Mouse (Mus musculus) embryo, embryonic 11 days (tissue): Measurements from ENCODE around the gene Gm38431.
A peak's percentile ranks its signal among the peaks of the same experiment; 100 is the strongest.

ENCODE experiments used
- DNase-seq: peaks from one replicate; pipeline ENCODE4 v3.0.0-alpha.2; 2015

Gm38431 gene

DNA sequence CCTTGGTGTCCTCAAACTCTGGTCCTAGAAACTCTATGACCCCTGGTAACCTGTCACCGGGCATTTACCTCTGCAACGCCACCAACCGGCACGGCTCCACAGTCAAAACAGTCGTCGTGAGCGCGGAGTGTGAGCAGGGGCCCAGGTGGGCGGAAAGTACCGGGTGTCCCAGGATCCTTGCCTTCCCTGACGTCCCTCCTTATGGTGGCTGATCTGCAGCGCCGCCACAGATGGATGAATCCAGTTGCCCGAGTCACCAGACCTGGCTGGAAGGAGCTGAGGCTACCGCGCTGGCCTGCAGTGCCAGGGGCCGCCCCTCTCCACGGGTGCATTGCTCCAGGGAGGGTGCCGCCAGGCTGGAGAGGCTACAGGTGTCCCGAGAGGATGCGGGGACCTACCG lies 55.1 kb downstream of the Gm38431 start:
- DNase-seq: no peak

DNA sequence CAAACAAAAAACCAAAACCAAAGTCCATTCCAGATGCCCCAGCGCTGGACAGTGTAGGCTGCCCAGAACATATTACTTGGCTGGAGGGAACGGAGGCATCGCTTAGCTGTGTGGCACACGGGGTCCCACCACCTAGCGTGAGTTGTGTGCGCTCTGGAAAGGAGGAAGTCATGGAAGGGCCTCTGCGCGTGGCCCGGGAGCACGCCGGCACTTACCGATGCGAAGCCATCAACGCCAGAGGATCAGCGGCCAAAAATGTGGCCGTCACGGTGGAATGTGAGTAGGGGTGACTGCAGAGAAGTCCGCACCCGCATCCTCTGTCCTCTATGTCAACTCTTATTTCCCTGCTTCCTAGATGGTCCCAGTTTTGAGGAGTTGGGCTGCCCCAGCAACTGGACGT lies 55.6 kb downstream of the Gm38431 start:
- no peak for DNase-seq

DNA sequence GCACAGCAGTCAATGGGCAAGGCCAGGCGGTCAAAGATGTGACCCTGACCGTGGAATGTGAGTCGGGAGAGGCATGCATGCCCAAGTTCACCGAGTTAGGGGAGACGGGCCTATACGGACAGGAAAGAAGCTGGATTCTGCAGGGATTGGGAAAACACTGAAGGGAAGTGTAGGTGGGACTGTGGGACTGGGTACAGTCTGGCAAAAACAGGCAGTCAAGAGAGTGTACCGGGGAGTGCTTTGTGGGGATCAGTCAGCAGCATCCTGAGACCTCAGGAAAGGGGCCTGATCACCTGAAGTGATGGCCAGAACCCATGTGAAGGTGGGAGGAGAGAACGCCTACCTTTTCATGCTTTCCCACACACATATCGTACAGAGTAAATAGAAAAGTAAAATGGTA lies 56.2 kb downstream of the Gm38431 start:
- DNase-seq: no peak

DNA sequence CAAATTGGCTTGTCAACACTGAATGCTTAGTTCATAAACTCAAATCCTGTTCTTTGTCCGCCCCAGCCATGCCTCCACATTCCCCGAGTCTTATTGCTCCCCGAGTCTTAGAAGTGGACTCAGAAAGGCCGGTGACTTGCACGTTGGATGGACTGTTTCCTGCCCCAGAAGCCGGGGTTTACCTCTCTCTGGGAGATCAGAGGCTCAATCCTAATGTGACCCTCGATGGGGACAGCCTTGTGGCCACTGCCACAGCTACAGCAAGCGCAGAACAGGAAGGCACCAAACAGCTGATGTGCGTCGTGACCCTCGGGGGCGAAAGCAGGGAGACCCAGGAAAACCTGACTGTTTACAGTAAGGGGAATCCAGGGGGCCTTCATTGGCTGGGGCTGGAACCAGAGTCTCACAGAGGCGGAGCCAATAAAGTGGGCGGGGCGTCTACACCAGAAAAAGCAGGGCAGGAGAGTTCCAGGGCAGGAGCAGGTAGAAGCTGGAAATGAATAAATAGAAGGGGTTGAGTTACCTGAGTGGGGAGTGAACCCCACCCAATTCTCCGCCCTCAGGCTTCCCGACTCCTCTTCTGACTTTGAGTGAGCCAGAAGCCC lies 57.2 kb downstream of the Gm38431 start:
- DNase-seq: peak; percentile 53

DNA sequence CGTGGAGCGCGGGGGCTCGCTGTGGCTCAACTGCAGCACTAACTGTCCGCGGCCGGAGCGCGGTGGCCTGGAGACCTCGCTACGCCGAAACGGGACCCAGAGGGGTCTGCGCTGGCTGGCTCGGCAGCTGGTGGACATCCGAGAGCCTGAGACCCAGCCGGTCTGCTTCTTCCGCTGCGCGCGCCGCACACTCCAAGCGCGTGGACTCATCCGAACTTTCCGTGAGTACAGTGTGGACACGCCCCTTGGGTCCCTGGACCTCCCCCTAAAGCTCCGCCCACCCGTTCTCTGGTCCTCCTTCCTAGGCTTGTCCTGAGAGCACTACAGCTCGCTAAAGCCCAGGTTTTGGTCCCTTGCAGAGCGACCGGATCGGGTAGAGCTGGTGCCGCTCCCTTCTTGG lies 58.7 kb downstream of the Gm38431 start:
- peak; percentile 91 for DNase-seq

DNA sequence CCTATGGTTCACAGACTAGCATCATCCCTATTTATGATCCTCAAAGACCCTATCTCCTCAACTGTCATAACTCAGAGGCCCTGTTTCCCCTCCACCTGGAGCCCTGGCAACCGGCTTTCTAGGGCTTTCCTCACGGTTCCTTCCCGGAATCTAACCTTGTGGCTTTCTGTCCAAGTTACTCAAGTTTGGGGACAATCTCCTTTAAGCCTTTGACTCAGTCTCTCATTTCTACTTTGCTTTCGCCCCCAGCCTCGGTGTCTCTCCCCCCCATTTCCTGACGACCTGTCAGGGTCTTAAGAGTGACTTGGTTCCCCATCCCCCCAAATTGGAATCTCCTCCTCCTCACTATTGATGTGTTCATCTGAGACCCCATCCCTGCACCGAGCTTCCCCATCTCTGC lies 59.3 kb downstream of the Gm38431 start:
- DNase-seq: no peak

DNA sequence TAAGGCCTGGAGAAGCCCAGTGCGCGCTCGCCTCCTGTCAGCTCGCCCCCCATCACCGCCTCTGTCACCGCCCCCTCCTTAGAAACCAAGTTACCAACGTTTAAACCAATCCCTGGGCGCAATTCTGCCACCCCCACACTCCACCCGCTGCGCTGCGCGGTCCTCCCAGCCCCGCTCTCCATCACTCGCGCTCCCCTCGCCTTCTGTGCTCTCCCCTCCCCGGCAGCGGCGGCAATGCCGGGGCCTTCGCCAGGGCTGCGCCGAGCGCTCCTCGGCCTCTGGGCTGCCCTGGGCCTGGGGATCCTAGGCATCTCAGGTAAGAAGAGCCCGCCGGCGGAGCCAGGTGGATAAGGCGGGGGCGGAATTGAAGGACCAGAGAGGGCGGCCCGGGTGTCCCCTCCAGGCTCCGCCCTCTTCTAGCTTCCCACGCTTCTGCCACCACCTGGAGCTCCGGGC lies 59.9 kb downstream of the Gm38431 start, which contains the start of gene Icam5:
Gene Icam5, plus strand, starts transcription at position 178 of the 456 bp plus-strand sequence.
- peak; percentile 37 for DNase-seq

DNA sequence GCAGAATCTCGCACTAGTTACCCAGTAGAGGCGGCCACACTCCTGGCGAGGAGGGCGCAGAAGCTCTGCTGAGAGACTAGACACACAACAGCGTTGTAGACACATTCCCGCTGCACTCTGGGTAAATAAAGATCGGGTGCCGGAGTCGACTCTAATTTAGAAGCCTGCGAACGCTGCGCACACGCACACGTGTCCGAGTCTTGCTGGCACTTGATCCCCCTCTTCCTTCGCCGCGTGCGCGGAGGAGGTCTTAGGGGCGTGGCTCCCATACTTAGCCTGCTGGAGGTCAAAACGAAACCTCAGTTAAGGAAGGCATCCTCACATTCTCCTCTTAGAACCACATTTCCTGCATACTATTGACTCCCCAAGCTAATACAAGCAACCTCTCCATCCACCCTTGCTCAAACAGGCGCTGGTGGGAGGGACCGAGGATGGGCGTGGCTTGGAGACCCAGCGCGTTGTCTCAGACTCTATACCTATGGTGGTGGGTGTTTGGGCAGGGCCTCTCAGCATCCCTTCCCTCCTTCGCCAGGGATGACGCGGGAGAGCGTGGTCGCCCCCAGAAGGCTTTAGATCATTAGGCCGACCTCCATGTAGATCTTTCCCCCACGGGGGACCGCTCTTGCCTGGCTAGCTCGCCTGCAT lies 60.4 kb downstream of the Gm38431 start:
- peak; percentile 71 for DNase-seq

DNA sequence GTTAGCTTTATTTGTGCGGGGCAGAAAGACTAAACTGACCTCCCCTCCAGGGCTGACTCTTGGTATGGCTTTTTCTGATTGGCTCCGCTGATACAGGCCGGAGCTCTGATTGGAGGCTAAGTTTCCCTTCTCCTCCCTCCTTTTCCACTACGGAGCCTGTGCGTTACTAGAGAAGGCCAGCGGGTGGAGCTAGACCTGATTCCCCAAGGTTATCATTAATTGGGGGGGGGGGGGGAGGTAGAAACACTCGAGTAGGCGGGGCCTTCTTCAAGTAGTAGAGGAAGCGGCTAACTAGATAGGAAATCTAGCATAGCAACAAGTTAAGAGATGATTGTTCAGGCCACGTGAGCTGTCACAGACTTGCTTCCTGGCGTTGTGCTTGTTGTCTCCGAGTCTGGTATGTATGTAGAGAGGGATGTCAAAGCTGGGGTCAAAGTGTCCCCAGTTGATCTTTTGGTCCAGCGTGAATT lies 61.0 kb downstream of the Gm38431 start:
- peak; percentile 90 for DNase-seq

DNA sequence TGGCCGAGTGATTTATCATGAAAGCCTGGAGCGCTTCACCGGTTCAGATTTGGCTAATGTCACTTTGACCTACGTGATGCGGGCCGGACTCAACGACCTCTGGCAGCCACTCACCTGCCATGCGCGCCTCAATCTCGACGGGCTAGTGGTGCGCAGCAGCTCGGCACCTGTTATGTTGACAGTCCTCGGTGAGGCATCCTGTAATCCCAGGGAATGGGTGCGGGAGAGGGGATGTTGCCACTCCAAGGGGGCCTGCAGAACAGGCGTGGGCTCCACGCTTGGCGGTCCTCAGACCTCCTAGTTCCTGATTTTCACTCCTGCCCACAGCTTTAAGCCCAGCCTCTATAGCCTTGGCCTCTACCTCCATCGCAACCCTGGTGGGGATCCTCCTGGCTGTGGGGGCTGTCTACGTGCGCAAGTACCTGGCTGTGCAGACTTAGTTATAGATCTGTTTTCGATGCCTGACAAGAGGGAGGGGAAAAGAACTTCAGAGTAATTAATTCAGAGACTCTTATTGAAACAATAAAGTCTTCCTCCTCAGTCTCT lies 61.7 kb downstream of the Gm38431 start:
- no peak for DNase-seq

DNA sequence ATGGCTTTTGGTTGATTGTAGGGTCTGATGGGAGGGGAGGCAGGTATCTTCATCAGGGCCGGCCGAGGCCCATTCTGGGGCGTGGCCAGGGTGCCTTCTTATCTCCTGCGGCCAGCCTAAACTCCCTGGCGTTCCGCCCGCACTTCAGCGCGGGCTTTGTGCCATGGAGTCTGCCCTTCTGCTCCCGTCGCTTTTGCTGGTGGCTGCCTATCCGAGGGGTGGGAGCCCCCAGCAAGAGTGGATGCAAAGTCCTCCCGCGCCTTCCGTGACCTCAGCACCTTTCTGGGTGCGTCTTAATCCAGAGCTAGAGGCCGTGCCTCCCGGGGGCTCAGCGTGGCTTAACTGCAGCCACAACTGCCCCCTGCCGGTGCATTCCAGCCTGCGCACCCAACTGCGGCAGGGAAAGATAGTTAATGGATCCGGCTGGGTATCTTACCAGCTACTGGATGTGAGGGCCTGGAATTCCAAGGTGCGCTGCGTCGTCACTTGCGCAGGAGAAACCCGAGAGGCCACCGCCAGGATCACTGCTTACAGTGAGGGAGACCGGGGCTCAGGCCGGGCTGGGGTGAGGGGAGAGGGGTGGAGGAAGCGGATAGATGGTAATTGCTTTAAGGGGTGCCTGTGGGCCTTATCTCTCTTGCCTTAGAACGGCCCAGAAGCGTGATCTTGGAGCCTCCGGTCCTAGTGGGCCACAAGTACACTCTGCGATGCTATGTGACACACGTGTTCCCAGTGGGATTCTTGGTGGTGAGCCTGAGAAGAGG lies 62.3 kb downstream of the Gm38431 start, which contains the start of gene Icam4:
Gene Icam4, plus strand, starts transcription at position 83 of the 764 bp plus-strand sequence.
- peak; percentile 89 for DNase-seq

DNA sequence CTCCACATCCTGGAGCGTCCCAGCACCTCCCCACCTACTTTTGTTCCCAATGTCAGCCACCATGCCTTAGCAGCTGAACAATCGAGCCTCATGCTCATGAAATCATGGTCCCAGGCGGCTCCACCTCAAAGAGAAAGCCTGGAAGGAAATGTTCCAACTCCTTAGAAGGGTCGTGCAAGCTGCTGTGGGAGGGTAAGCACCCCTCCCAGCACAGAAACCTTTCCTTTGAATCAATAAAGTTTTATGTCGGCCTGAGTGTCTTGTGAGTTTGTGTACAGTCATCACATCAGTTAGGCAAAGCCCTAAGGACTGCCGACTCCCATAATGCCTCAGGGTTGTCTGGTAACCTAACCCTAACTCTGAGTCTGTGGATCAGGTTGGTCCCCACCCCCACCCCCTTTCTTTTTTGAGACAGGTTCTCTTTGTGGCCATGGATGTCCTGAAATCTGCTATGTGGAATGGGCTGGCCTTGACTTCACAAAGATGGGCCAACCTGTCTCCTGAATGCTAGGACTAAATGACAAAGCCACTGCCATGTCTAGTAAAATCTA lies 63.2 kb downstream of the Gm38431 start:
- no peak for DNase-seq

DNA sequence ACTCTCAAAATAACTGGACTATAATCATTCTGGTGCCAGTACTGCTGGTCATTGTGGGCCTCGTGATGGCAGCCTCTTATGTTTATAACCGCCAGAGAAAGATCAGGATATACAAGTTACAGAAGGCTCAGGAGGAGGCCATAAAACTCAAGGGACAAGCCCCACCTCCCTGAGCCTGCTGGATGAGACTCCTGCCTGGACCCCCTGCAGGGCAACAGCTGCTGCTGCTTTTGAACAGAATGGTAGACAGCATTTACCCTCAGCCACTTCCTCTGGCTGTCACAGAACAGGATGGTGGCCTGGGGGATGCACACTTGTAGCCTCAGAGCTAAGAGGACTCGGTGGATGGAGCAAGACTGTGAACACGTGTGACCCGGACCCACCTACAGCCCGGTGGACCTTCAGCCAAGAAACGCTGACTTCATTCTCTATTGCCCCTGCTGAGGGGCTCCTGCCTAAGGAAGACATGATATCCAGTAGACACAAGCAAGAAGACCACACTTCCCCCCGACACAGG lies 64.0 kb downstream of the Gm38431 start:
- DNase-seq: no peak

DNA sequence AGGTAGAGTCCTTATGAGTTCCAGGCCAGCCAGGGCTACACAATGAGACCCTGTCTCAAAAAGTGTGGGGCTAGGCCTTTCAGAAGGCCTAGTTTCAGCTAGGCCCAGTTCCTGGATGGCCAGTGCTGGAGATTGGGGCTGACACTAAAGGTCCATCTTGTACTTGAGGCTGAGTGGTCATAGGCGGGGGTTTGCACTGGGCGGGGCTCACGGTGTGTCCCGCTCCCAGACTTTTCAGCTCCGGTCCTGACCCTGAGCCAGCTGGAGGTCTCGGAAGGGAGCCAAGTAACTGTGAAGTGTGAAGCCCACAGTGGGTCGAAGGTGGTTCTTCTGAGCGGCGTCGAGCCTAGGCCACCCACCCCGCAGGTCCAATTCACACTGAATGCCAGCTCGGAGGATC lies 64.9 kb downstream of the Gm38431 start:
- DNase-seq: no peak

DNA sequence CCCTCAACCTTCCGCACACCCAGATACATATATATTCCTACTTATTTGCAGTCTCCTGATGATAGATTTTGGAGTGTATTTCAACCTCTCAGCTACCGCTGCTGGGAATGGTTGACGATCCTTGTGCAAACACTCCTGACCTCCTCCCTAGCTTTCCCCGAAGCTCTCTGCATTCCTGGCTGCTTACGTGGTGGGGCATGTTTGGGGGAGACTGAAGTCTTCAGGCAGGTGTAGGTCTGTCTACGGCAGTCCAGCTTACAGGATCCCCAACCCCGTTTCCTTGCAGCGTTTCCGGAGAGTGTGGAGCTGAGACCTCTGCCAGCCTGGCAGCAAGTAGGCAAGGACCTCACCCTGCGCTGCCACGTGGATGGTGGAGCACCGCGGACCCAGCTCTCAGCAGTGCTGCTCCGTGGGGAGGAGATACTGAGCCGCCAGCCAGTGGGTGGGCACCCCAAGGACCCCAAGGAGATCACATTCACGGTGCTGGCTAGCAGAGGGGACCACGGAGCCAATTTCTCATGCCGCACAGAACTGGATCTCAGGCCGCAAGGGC lies 66.5 kb downstream of the Gm38431 start:
- no peak for DNase-seq

DNA sequence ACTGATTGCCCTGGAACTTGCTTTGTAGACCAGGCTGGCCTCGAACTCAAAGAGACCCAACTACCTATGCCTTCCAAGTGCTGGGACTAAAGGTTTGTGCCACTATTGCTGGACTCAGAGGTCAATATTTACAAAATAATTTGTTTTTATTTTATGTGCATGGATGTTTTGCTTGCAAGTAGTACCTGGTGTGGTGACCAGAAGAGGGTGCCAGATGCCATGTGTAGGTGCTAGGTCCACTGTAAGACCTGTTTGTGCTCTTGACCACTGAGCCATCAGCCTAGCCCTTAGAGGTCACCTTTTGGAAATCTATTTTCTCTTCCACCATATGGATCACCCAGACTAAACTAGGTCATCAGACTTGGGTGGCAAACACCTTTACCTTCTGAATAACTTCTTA lies 69.1 kb downstream of the Gm38431 start:
- DNase-seq: no peak

DNA sequence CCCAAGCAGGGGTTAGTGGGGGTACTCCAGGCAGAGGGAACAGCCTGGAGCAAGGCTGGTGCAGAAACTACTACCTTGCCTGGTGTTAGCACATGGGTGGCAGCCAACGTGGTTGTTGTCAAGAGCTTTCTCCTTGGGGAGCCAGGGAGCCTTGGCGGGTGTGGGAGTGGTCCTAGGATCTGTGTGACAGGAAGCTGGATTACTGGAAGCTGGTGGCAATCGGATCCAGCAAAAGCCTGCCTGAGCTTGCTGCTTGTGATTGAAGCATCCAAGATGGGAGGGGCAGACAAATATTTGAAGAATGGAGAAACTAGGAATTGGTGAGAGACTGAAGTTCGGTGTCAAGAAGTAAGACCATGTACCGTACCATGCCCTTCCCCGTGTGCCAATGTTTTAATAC lies 69.5 kb downstream of the Gm38431 start:
- DNase-seq: no peak

DNA sequence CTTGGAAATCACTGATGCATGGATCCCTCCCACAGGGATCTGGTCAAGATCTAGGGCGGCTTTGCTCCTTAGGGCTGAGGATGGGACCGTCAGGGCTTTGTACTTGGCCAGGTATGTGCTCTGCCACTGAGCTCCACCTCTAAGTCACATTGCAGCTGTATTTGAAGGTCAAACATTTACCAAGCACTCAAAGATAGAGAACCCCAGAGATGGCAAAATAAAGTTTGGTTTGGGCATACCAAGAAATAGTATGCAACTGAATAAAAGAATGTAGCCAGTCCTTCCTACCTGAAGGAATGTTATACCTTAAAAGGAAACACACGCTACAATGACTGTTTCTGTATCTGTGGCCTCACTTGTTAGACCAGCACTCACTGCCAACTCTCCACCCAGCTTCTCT lies 70.4 kb downstream of the Gm38431 start:
- DNase-seq: no peak

DNA sequence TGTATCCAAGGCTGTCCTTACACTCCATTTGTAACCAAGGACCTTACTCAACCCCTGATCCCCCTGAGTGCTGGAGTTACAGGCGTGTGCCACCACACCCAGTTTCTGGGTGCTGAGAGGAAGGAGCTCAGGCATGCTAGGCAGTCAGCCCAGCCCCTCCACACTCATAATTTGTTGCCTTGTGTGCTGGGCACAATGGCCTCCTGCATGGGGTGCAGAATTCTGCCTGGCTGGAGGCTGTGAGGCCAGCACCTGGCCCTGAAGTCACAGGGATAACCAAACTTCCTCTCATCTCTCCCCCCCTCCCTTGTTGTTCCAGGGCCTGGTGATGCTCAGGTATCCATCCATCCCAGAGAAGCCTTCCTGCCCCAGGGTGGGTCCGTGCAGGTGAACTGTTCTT lies 73.2 kb downstream of the Gm38431 start:
- no peak for DNase-seq
